Mouse (Mus musculus) fibroblast of lung, adult 2 months (primary cell): Measurements from ENCODE around the gene Slc39a8.

Experiments used
- DNase-seq: peaks from one replicate; pipeline ENCODE4 v3.0.0-alpha.2; 2011; ENCODE audit warnings: low read depth

The Slc39a8 gene

DNA sequence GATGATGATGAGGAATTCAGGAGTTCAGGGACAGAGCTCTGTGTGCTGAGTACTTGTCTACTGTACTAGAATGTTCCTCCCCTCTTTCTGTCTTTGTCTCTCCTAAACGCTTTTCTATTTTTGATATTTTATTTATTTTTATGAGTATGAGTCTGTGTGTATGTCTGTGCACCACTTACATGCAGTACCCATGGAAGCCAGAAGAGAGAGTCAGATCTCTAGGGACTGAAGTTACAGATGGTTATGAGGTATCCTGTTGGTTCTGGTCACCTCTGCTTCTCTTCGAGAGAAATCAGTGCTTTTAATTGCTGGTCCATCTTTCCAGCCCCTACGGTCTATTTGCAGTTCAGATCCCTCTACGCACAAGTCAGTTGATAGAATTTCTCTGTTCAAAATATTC lies 90.9 kb downstream of the Slc39a8 start:
- no peak for DNase-seq

DNA sequence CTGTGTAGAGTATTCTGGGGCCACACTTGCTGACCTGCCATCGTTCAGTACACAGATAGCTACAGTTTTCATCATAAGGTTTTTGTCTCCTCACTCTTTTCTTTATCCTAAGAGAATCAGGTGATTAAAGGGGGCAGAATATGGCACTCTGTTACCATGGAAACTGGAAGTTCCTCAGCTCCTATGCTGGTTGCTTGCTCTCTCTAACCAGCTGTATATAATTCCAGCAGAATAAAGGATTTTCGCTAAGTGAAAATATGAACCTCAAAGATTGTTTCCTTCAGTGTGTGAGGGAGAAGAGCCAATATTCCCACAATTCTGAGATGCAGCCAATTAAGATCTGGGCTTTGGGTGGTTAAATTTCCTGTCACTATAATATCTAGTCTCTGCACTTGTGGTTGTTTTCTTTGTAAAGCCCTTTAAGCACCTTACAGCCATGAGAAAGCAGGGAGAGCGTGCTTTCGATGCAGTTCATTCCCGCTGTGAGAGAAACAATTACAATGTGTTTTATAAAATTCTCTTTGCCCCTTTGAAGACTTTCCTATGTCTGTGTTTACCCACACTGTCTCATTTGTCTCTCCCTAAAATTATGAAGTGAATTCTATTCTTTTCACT lies 93.6 kb downstream of the Slc39a8 start:
- DNase-seq = no peak

DNA sequence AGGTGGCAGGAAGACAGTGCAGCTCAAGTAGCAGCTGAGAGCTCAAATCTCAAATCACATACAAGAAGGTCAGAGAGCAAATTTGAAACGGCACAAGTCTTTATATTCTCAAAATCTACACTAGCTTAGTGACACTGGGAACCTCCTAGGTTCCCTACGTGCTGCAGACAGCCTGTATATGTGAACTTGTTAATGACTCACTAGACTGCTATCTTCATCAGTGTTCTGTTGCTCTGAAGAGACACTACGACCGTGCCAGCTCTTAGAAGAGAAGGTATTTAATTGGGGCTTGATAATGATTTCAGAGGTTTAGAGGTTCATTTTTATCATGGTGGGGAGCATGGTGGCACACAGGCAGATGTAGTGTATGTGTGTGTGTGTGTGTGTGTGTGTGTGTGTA lies 94.2 kb downstream of the Slc39a8 start:
- DNase-seq = no peak

DNA sequence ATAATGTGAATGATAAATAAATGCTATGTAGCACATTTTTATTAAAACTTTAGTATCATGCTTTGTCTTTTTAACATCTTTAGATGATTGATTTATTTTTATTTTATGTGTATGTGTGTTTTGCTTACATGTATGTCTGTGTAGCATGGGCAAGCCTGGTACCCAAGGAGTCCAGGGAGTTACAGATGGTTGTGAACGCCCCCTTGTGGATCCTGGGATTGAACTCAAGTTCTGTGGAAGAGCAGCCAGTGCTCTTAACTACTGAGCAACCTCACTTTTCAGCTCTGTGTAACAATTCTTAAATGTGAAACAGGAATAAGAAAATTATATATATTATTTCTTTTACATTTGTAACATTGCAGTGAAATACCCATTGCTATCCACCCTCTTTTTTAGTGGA lies 101.7 kb downstream of the Slc39a8 start:
- DNase-seq = no peak

DNA sequence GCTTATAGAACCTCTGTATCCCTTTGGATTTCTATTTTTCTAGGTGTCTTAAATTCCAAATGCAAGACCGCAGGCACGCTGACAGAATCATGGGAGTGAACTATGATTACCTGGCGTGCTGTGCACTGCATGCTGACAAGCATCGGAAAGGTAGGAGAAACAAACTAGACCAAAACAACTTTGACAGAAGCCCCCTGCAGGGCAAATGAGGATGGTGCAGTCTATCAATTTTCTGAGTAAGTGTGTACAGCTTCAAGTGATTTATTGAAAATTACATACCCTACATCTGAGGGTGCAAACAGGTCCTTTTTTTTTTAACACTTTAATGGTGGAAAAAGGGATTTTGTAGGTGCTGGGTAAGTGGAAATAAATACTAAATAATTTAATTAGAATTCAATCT lies 103.1 kb downstream of the Slc39a8 start:
- DNase-seq = no peak

DNA sequence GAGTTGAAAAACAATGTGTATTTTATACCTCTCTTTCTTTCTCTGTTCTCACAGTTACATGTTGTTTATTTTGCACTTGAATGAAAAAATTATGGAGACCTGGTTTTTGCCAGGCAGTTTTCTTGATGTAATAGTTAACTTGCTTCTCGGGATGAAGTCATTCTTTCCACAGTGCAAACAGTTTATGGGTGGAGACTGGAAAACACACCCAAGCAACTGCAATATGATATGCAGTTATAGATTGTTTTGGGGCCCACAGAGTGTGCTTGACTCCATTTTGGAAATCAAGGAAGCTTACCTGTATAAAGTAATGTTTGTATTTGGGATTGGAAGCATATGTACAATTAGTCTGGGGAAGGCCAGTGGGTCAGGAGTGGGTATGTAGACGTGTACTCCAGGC lies 112.4 kb downstream of the Slc39a8 start:
- DNase-seq = no peak
